Mouse (Mus musculus): Measurements from ENCODE around the gene Foxe3. TPM values are rescaled to one million over a fixed set of nuclear protein-coding genes. Genes with fewer than 3 reads are reported as not detected.

Foxe3 gene
- polyA plus RNA-seq (2015; fragmentation: Nextera tagmentation; extraction: Ambion mirVana), result not detected in 2 replicates

GRCm38 (mm10) chr4:114925917-114926312 lies at the start of gene Foxe3:
TSS of gene Foxe3 (minus strand) at chr4:114926013.

GRCm38 (mm10) chr4:114908829-114909601 lies 16.8 kb downstream of the Foxe3 start, which contains the start of gene Foxd2:
TSS of gene Foxd2 (minus strand) at chr4:114908873.

Other genes with a start within 250 kb of the Foxe3 start
- gene Gm12830, start 104.3 kb downstream of the Foxe3 start, polyA plus RNA-seq (2015; fragmentation: Nextera tagmentation; extraction: Ambion mirVana), result not detected in 2 replicates
- gene Foxd2, start 17.1 kb downstream of the Foxe3 start, polyA plus RNA-seq (2015; fragmentation: Nextera tagmentation; extraction: Ambion mirVana), result 0.16 and 0.18 TPM in 2 replicates
- gene Cmpk1, start 61.2 kb upstream of the Foxe3 start, polyA plus RNA-seq (2015; fragmentation: Nextera tagmentation; extraction: Ambion mirVana), result 117 and 148 TPM in 2 replicates
- gene Stil, start 74.1 kb upstream of the Foxe3 start, polyA plus RNA-seq (2015; fragmentation: Nextera tagmentation; extraction: Ambion mirVana), result 1.7 and 3.2 TPM in 2 replicates
- 0.18 and 0.39 TPM in 2 replicates for gene Tal1, start 130.4 kb upstream of the Foxe3 start, polyA plus RNA-seq (2015; fragmentation: Nextera tagmentation; extraction: Ambion mirVana)
- 57.7 and 58.1 TPM in 2 replicates for gene Pdzk1ip1, start 162.7 kb upstream of the Foxe3 start, polyA plus RNA-seq (2015; fragmentation: Nextera tagmentation; extraction: Ambion mirVana)
- not detected in 2 replicates for gene Cyp4x1, start 208.3 kb upstream of the Foxe3 start, polyA plus RNA-seq (2015; fragmentation: Nextera tagmentation; extraction: Ambion mirVana)

Measured in urinary bladder, postnatal 0 days (tissue).